Mouse (Mus musculus) B cell, adult 2 months (primary cell): Measurements from ENCODE around the gene Kazn.

Experiments used
- DNase-seq, 2 experiments: peaks; one replicate each; pipeline ENCODE4 v3.0.0; 2022

Gene Kazn

GRCm38 (mm10) chr4:142160041-142160440, 79.2 kb downstream of the Kazn start:
- DNase-seq, result no peak

- no peak for DNase-seq
Observed at GRCm38 (mm10) chr4:142156506-142156905, 82.7 kb downstream of the Kazn start.

DNA sequence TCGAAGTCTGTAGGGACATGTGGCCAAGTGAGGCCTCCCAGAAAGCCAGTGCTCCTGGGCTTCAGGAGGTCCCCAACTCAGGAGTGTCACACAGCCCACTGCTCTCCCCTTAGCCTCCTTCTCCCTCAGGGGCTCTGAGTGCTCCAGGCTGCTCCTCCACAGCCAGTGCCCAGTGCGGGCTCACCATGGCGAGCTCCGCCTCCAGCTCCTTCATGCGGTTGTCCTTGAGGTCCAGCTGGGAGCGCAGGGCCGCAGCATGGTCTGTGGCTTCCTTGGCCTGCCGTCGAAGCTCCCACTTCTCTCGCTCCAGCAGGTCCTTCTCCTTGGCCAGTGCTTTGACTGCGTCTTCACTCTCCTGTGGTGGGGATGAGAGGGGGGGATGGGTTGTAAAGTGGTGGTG, 85.0 kb downstream of the Kazn start:
- no peak for DNase-seq

DNA sequence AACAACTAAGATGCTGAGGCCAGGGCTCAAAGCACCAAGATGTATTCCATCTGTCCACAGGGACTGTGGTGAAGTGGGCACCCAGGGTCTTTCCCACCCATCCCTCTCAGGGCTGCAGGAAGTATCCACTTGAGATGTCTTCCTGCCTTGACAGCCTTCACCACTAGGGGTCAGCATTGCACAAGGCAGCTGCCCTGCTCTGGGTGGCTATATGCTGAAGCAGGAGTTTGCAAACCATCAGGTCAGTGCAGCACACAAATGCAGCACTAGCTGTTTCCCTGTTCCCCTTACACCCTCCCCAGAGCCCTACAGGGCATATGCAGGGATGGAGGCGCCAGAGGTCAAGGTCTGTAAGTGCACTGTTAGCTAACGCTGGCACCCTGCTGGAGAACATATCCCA, 85.7 kb downstream of the Kazn start:
- peak; percentile 78 for DNase-seq

GRCm38 (mm10) chr4:142152733-142153422, 86.3 kb downstream of the Kazn start:
- DNase-seq, result no peak

DNA sequence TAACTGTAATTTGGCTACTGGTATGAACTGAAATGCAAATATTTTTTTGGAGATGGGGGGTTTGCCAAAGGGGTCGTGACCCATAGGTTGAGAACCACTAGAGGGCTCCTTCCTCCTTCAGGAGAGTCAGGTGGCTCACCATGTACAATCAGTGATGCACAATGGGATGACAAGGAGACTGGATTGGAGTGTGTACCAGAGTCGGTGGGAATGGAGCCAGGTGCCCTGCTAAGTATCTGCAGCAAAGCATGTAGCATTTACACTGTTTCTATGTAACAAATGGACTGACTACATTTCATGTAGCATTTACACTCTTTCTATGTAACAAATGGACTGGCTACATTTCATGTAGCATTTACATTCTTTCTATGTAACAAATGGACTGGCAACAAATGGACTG, 89.1 kb downstream of the Kazn start:
- no peak for DNase-seq

- no peak for DNase-seq
Observed at GRCm38 (mm10) chr4:142149202-142149601, 90.0 kb downstream of the Kazn start.

GRCm38 (mm10) chr4:142147671-142148070, 91.5 kb downstream of the Kazn start:
- no peak for DNase-seq

GRCm38 (mm10) chr4:142144096-142144495, 95.1 kb downstream of the Kazn start:
- DNase-seq, result peak; percentile 35 to 37

- no peak for DNase-seq
Observed at GRCm38 (mm10) chr4:142143290-142143689, 95.9 kb downstream of the Kazn start.

DNA sequence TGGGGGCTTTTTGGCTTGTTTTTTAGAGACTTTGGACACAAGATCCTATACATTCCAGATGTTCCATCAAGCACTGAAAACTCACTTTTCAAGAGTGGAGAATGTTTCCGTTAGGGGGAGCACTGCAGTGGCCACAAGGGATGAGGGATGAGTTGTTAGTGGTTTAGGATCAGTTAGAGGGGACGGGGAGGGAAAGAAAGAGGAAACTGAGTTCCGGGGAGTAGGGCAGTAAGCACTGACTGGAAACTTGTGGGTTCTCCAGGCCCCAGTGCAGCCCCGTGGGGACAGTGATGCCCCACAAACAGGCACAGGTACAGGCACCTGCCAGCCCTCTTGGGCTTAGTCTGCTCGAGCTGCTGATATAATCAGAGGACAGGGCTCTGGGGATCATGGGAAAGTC, 99.5 kb downstream of the Kazn start:
- DNase-seq, result no peak

DNA sequence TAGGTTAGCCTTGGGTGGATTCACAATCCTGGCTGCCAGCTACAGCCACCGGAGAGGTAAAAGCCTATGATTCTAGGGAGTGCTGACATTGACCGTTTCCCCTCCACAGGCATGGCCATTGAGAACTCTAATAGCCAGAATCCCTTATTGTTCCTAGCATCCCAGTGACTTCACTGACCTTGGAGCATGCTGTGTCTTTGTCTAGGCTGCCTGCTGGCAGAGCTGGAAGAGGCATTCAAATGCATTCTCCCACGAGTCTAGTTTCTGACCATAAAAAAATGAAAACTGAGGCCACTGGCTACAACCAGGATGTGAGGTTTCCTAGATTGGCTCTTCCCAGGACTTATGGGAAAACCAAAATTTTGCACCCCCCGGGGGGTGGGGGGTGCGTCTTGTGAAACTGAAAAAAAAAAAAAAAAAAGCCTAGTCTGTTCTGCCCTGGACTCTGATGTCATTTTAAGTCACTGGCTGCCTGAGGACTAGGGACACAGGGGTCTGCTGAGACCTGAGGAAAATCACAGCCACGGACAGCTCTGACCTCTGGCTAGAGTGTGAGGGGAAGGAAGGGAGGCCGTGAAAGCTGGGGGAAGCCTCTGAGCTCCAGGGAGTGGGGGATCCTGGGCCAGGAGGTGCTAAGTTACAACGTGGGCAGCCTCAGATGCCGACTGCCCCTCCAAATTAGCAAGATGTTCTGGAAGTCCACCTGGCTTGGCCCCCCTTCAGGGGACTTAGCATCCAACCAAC, 100.7 kb downstream of the Kazn start:
- no peak for DNase-seq

DNA sequence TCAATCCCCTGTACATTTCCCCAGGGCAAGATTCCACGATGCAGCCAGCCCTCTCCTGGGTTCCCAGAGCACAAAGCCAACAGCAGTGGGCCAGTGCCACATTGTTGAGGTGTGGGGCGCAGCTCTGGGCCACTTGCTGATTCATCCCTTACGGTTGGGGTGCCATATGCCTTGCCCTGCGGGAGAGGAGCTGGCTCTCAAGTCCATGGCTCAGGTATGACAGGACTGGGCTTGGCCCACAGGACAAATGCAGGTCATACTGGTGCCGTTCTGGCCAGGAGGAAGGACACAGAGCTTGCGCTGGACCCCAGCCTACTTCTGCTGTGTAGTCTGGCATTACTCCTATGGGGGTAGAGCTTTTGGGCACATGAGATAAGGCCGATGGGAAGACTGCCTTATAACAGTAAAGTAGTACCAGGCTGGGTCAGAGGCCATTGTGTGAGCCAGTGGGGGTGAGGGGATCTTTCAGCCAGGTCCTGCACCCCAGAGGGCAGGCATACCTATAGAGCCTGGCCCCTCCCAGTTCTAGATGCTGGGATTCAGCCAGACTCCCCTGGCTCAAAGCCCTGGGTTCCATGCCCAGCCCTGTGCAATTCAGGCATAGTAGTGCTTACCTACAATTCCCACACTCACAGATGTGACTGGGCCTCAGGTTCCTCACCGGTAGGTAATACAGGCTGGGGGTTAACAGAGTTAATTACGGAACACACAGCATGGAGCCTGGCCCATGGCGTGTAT, 102.3 kb downstream of the Kazn start:
- DNase-seq, result no peak

DNA sequence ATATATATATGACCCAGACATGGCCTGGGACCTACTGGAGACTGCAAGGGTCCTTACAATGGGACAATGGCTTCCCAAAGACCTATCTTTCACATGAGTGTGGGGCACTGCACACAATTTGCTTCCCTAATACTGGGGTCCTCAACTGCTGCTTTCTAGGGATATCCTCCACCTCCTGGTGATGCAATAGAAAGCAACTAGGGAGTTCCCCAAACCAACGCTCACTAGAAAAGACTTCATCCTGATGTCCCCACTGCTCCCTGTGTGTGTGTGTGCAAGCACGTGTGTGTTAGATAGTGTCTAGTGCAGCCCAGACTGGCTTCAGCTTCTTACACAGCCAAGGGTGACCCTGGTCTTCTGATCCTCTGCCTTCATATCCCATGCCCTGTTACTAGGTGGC, 103.7 kb downstream of the Kazn start:
- no peak for DNase-seq

GRCm38 (mm10) chr4:142130162-142130561, 109.0 kb downstream of the Kazn start:
- no peak for DNase-seq

GRCm38 (mm10) chr4:142127275-142127788, 111.9 kb downstream of the Kazn start:
- DNase-seq, result no peak

DNA sequence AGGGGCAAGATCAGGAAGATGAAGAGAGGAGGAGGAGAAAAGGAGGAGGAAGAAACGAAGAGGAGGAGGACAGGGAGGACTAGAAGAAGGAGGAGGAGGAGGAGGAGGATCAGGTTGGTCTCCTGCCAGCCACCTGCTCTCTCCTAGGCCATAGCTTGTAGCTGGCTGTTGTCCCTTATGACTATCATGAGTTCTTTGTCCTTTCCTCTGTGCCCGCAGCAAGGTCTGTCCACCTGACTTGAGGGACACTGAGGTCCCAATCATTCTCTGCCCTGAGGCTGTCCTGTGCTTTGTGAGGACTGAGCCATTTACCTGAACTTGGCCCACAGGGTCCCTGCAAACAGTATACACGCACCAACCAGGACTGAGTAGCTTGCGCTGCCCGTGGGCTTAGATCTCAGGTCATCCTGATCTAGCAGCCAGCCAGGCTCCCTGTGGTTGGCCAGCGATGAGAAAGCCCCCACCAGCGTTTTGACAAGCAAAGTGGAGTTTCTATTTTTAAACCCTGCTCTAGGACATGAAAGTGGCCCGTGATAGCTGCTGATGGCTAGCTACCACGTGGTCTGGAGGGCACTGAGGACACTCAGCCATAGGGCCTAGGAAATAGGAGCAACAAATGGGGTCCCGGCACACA, 112.4 kb downstream of the Kazn start:
- DNase-seq, result no peak

GRCm38 (mm10) chr4:142121164-142121563, 118.0 kb downstream of the Kazn start:
- DNase-seq, result no peak

GRCm38 (mm10) chr4:142118522-142118921, 120.7 kb downstream of the Kazn start:
- no peak for DNase-seq

DNA sequence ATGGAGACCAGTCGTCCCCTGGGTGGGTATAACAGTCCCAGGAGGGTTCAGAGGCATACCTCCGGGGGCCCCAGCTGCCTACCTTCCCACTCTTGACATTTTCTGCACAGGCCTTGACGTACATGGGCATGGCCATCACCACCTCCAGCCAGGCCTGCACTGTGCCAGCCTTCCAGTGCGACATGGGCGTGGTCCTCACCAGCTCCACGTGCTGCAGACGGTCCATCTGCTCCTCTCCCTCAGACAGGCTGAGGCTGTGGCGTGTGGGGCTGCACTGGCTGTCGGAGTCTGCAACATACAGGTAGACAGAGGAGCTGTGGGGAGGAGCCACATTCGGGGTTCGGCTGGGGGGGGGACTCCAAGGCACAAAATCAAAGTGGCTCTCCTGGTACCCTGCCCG, 121.2 kb downstream of the Kazn start:
- DNase-seq, result no peak

- DNase-seq, result no peak
Observed at GRCm38 (mm10) chr4:142113306-142113705, 125.9 kb downstream of the Kazn start.

DNA sequence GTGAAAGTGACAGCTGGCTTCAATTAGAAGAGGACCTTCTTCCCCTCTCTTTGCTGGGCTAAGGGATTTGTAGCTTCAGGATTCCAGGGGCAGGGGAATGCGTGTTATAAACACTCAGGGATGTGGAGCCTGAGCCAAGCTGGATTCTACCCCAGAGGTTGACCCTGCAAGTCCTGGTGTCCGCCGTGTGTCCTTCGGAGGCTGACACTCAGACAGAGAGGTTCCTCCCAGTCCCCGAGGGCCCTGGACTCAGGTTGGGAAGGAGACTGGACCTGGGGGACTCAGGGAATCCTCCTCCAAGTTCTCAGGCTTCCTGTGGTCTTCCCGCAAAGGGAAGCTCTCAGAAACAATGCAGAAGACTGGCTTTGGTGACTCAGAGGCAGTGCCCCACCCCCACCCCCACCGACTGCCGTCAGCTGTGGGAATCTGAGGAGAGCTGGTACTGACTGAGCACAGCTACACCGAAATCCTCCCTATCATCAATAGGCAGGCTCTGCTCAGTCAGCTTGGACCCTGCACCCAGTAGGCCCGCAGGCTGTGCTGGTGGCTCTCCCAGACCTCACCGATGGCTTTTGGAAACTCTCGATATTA, 136.0 kb downstream of the Kazn start:
- no peak for DNase-seq

DNA sequence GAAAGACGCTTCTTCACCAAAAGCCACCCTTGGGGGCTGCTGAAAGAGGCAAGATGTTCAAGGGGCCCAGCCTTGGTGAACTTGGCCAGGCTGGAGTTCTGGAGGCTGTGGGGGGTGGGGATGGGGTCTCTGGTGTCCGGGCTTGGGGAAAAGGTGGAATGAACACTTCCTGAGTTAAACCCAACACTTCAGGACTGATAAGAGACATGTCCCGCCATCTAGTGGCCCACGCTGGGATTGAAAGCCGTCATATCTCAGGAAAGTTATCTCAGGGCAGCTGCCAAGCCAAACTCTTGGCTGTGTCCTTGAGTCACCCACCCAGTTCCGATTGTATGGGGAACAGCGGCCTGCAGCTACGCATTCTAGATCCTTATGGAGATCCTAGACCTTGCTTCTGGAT, 140.9 kb downstream of the Kazn start:
- peak; percentile 32 to 55 for DNase-seq
